Mouse (Mus musculus): Measurements from ENCODE around the gene Nuak1. TPM values are rescaled to one million over a fixed set of nuclear protein-coding genes. Genes with fewer than 3 reads are reported as not detected.

The Nuak1 gene
- polyA plus RNA-seq, 1 experiment from 2014 or later, result 0.13 TPM

- 32% methylated on average over 22 of the region's 22 CpGs for WGBS (ENCODE audit: insufficient replicate concordance)
These were observed 51.8 kb downstream of the Nuak1 start for GRCm38 (mm10) chr10:84388357-84389141.

GRCm38 (mm10) chr10:84387338-84387737 is 53.1 kb downstream of the Nuak1 start:
- 46% methylated on average over 4 of the region's 4 CpGs for WGBS (ENCODE audit: insufficient replicate concordance)
- Histone ChIP-seq H3K4me3 (ENCODE audit: low read depth, low read length) (no peak overlapping the region), H3K9me3 (ENCODE audit: low read length) (no peaks in the 10 kb centered on the region), H3K27ac (ENCODE audit: low read depth) (no peak overlapping the region), H3K36me3 (replicated peaks; ENCODE audit: insufficient read depth, low read length) (no peaks in the 10 kb centered on the region), H3K4me1 (ENCODE audit: insufficient read depth) (peaks cover 20% of the 10 kb centered on the region), H3K27me3 (ENCODE audit: insufficient read depth, low read length) (no peaks in the 10 kb centered on the region), H3K4me2 (ENCODE audit: low read depth, low read length) (peak overlapping the region; percentile 18; the same call in 1 of the 2 replicates), H3K9ac (replicated peaks) (no peak overlapping the region)
- ATAC-seq (no peak), DNase-seq (no peak)
- TF ChIP-seq EP300 (IDR thresholded peaks at IDR 0.05; ENCODE audit: low read depth) (no peak), CTCF (IDR thresholded peaks at IDR 0.05; ENCODE audit: low read depth) (no peak)

More at GRCm38 (mm10) chr10:84388357-84389141, 51.8 kb downstream of the Nuak1 start:
- H3K9me3 ChIP-seq (ENCODE audit: low read length), result no peaks in the 10 kb centered on the region
- H3K9ac ChIP-seq (replicated peaks), result no peak overlapping the region
- DNase-seq (no peak), ATAC-seq (no peak)
- no peak overlapping the region for H3K27ac ChIP-seq (ENCODE audit: low read depth)
- no peaks in the 10 kb centered on the region for H3K27me3 ChIP-seq (ENCODE audit: insufficient read depth, low read length)
- H3K4me2 ChIP-seq (ENCODE audit: low read depth, low read length), result 0 out of 2 replicates have a peak overlapping the region, but pooled peaks have one; percentile 40
- H3K4me3 ChIP-seq (ENCODE audit: low read depth, low read length), result no peak overlapping the region
- peaks cover 20% of the 10 kb centered on the region for H3K4me1 ChIP-seq (ENCODE audit: insufficient read depth)
- no peaks in the 10 kb centered on the region for H3K36me3 ChIP-seq (replicated peaks; ENCODE audit: insufficient read depth, low read length)
- TF ChIP-seq CTCF (IDR thresholded peaks at IDR 0.05; ENCODE audit: low read depth) (no peak), EP300 (IDR thresholded peaks at IDR 0.05; ENCODE audit: low read depth) (no peak)

GRCm38 (mm10) chr10:84386625-84387242 is 53.7 kb downstream of the Nuak1 start:
- Histone ChIP-seq H3K4me1 (ENCODE audit: insufficient read depth) (peaks cover 20% of the 10 kb centered on the region), H3K4me2 (ENCODE audit: low read depth, low read length) (peak overlapping the region; percentile 18; the same call in 1 of the 2 replicates), H3K9ac (replicated peaks) (no peak overlapping the region), H3K27me3 (ENCODE audit: insufficient read depth, low read length) (no peaks in the 10 kb centered on the region), H3K27ac (ENCODE audit: low read depth) (no peak overlapping the region), H3K36me3 (replicated peaks; ENCODE audit: insufficient read depth, low read length) (no peaks in the 10 kb centered on the region), H3K4me3 (ENCODE audit: low read depth, low read length) (no peak overlapping the region), H3K9me3 (ENCODE audit: low read length) (no peaks in the 10 kb centered on the region)
- ATAC-seq (no peak), DNase-seq (no peak)
- TF ChIP-seq EP300 (IDR thresholded peaks at IDR 0.05; ENCODE audit: low read depth), result no peak
- no peak for TF ChIP-seq CTCF (IDR thresholded peaks at IDR 0.05; ENCODE audit: low read depth)
- WGBS (ENCODE audit: insufficient replicate concordance), result 61% methylated on average over 13 of the region's 13 CpGs

GRCm38 (mm10) chr10:84386214-84386613 is 54.2 kb downstream of the Nuak1 start:
- H3K27me3 ChIP-seq (ENCODE audit: insufficient read depth, low read length), result no peaks in the 10 kb centered on the region
- no peaks in the 10 kb centered on the region for H3K9me3 ChIP-seq (ENCODE audit: low read length)
- H3K27ac ChIP-seq (ENCODE audit: low read depth), result no peak overlapping the region
- no peak for DNase-seq
- H3K9ac ChIP-seq (replicated peaks), result no peak overlapping the region
- H3K36me3 ChIP-seq (replicated peaks; ENCODE audit: insufficient read depth, low read length), result no peaks in the 10 kb centered on the region
- ATAC-seq, result no peak
- 65% methylated on average over 3 of the region's 3 CpGs for WGBS (ENCODE audit: insufficient replicate concordance)
- no peak for TF ChIP-seq EP300 (IDR thresholded peaks at IDR 0.05; ENCODE audit: low read depth)
- no peak overlapping the region for H3K4me3 ChIP-seq (ENCODE audit: low read depth, low read length)
- no peak overlapping the region for H3K4me2 ChIP-seq (ENCODE audit: low read depth, low read length)
- H3K4me1 ChIP-seq (ENCODE audit: insufficient read depth), result peaks cover 20% of the 10 kb centered on the region

GRCm38 (mm10) chr10:84384761-84385160 is 55.6 kb downstream of the Nuak1 start:
- TF ChIP-seq EP300 (IDR thresholded peaks at IDR 0.05; ENCODE audit: low read depth), result no peak
- no peak for TF ChIP-seq CTCF (IDR thresholded peaks at IDR 0.05; ENCODE audit: low read depth)
- Histone ChIP-seq H3K9me3 (ENCODE audit: low read length) (no peaks in the 10 kb centered on the region), H3K4me2 (ENCODE audit: low read depth, low read length) (no peak overlapping the region), H3K9ac (replicated peaks) (no peak overlapping the region), H3K36me3 (replicated peaks; ENCODE audit: insufficient read depth, low read length) (no peaks in the 10 kb centered on the region), H3K27me3 (ENCODE audit: insufficient read depth, low read length) (no peaks in the 10 kb centered on the region), H3K4me1 (ENCODE audit: insufficient read depth) (peaks cover 20% of the 10 kb centered on the region), H3K27ac (ENCODE audit: low read depth) (no peak overlapping the region), H3K4me3 (ENCODE audit: low read depth, low read length) (no peak overlapping the region)
- 76% methylated on average over 9 of the region's 9 CpGs for WGBS (ENCODE audit: insufficient replicate concordance)
- DNase-seq (no peak), ATAC-seq (no peak)
